Mouse (Mus musculus): Measurements from ENCODE around the gene Cfl1. TPM values are rescaled to one million over a fixed set of nuclear protein-coding genes. Genes with fewer than 3 reads are reported as not detected.

Cfl1 gene
- polyA plus RNA-seq (2015; fragmentation: Nextera tagmentation; extraction: Ambion mirVana) = 2,893 and 3,202 TPM in 2 replicates

GRCm38 (mm10) chr19:5490313-5490897 lies at the start of gene Cfl1:
Gene Cfl1 (plus strand): TSS chr19:5490455.

GRCm38 (mm10) chr19:5447515-5448353 lies 42.5 kb upstream of the Cfl1 start, which contains the start of gene Fosl1:
Gene Fosl1 (plus strand): TSS chr19:5447547.

GRCm38 (mm10) chr19:5457746-5458442 lies 32.4 kb upstream of the Cfl1 start, which contains the start of gene Ccdc85b:
Gene Ccdc85b (minus strand): TSS chr19:5457894.

GRCm38 (mm10) chr19:5460465-5460911 lies 29.8 kb upstream of the Cfl1 start, which contains the start of gene Fibp:
Gene Fibp (plus strand): TSS chr19:5460615.

GRCm38 (mm10) chr19:5468374-5468773 lies 21.9 kb upstream of the Cfl1 start, which contains the start of gene Ctsw:
Gene Ctsw (minus strand): TSS chr19:5468507.

GRCm38 (mm10) chr19:5473720-5474119 lies 16.5 kb upstream of the Cfl1 start, which contains the start of gene Efemp2:
Gene Efemp2 (plus strand): TSS chr19:5473954.

GRCm38 (mm10) chr19:5487768-5488550 lies 2.3 kb upstream of the Cfl1 start, which contains the start of gene Mus81:
Gene Mus81 (minus strand): TSS chr19:5488402.

GRCm38 (mm10) chr19:5503687-5504086 lies 13.4 kb downstream of the Cfl1 start, which contains the start of gene 1700020D05Rik:
Gene 1700020D05Rik (minus strand): TSS chr19:5503787.

GRCm38 (mm10) chr19:5510031-5511026 lies 20.1 kb downstream of the Cfl1 start, which contains the start of gene Snx32:
Gene Snx32 (minus strand): TSS chr19:5510538.

Other genes starting within 250 kb of the Cfl1 start
- 39.0 and 46.4 TPM in 2 replicates for gene Pacs1, start 217.3 kb upstream of the Cfl1 start, polyA plus RNA-seq (2015; fragmentation: Nextera tagmentation; extraction: Ambion mirVana)
- 285 and 310 TPM in 2 replicates for gene Sf3b2, start 195.0 kb upstream of the Cfl1 start, polyA plus RNA-seq (2015; fragmentation: Nextera tagmentation; extraction: Ambion mirVana)
- gene Gal3st3, start 192.1 kb upstream of the Cfl1 start, polyA plus RNA-seq (2015; fragmentation: Nextera tagmentation; extraction: Ambion mirVana) = 27.2 and 33.5 TPM in 2 replicates
- gene Catsper1, start 154.7 kb upstream of the Cfl1 start, polyA plus RNA-seq (2015; fragmentation: Nextera tagmentation; extraction: Ambion mirVana) = not detected in 2 replicates
- gene Cst6, start 140.9 kb upstream of the Cfl1 start, polyA plus RNA-seq (2015; fragmentation: Nextera tagmentation; extraction: Ambion mirVana) = 13.4 and 14.4 TPM in 2 replicates
- gene Eif1ad, start 123.7 kb upstream of the Cfl1 start, polyA plus RNA-seq (2015; fragmentation: Nextera tagmentation; extraction: Ambion mirVana) = 38.0 and 39.8 TPM in 2 replicates
- gene Banf1, start 123.3 kb upstream of the Cfl1 start, polyA plus RNA-seq (2015; fragmentation: Nextera tagmentation; extraction: Ambion mirVana) = 289 and 303 TPM in 2 replicates
- 51.9 and 57.3 TPM in 2 replicates for gene Sart1, start 101.8 kb upstream of the Cfl1 start, polyA plus RNA-seq (2015; fragmentation: Nextera tagmentation; extraction: Ambion mirVana)
- gene Tsga10ip, start 87.9 kb upstream of the Cfl1 start, polyA plus RNA-seq (2015; fragmentation: Nextera tagmentation; extraction: Ambion mirVana) = not detected in 2 replicates
- 343 and 347 TPM in 2 replicates for gene Drap1, start 65.5 kb upstream of the Cfl1 start, polyA plus RNA-seq (2015; fragmentation: Nextera tagmentation; extraction: Ambion mirVana)
- gene AI837181, start 65.3 kb upstream of the Cfl1 start, polyA plus RNA-seq (2015; fragmentation: Nextera tagmentation; extraction: Ambion mirVana) = 89.6 and 104 TPM in 2 replicates
- gene Fosl1, start 42.9 kb upstream of the Cfl1 start, polyA plus RNA-seq (2015; fragmentation: Nextera tagmentation; extraction: Ambion mirVana) = not detected in 2 replicates
- gene Ccdc85b, start 32.6 kb upstream of the Cfl1 start, polyA plus RNA-seq (2015; fragmentation: Nextera tagmentation; extraction: Ambion mirVana) = 21.3 and 22.9 TPM in 2 replicates
- gene Fibp, start 29.8 kb upstream of the Cfl1 start, polyA plus RNA-seq (2015; fragmentation: Nextera tagmentation; extraction: Ambion mirVana) = 161 and 163 TPM in 2 replicates
- 1.4 and 2.2 TPM in 2 replicates for gene Ctsw, start 21.9 kb upstream of the Cfl1 start, polyA plus RNA-seq (2015; fragmentation: Nextera tagmentation; extraction: Ambion mirVana)
- 44.4 and 50.1 TPM in 2 replicates for gene Efemp2, start 16.5 kb upstream of the Cfl1 start, polyA plus RNA-seq (2015; fragmentation: Nextera tagmentation; extraction: Ambion mirVana)
- gene Mus81, start 2.1 kb upstream of the Cfl1 start, polyA plus RNA-seq (2015; fragmentation: Nextera tagmentation; extraction: Ambion mirVana) = 33.8 and 43.8 TPM in 2 replicates
- gene 1700020D05Rik, start 13.3 kb downstream of the Cfl1 start, polyA plus RNA-seq (2015; fragmentation: Nextera tagmentation; extraction: Ambion mirVana) = not detected in 2 replicates
- gene Snx32, start 20.1 kb downstream of the Cfl1 start, polyA plus RNA-seq (2015; fragmentation: Nextera tagmentation; extraction: Ambion mirVana) = 74.9 and 90.0 TPM in 2 replicates
- 0.25 TPM in 1 of 2 replicates, not detected in the other for gene Ovol1, start 70.2 kb downstream of the Cfl1 start, polyA plus RNA-seq (2015; fragmentation: Nextera tagmentation; extraction: Ambion mirVana)
- 3.7 and 3.8 TPM in 2 replicates for gene Ap5b1, start 77.6 kb downstream of the Cfl1 start, polyA plus RNA-seq (2015; fragmentation: Nextera tagmentation; extraction: Ambion mirVana)
- 67.3 and 75.0 TPM in 2 replicates for gene Rnaseh2c, start 111.4 kb downstream of the Cfl1 start, polyA plus RNA-seq (2015; fragmentation: Nextera tagmentation; extraction: Ambion mirVana)
- 61.9 and 70.5 TPM in 2 replicates for gene Kat5, start 119.8 kb downstream of the Cfl1 start, polyA plus RNA-seq (2015; fragmentation: Nextera tagmentation; extraction: Ambion mirVana)
- 27.0 and 30.9 TPM in 2 replicates for gene Rela, start 147.0 kb downstream of the Cfl1 start, polyA plus RNA-seq (2015; fragmentation: Nextera tagmentation; extraction: Ambion mirVana)
- 22.6 and 22.9 TPM in 2 replicates for gene Sipa1, start 173.3 kb downstream of the Cfl1 start, polyA plus RNA-seq (2015; fragmentation: Nextera tagmentation; extraction: Ambion mirVana)
- 10.7 and 12.0 TPM in 2 replicates for gene Map3k11, start 198.3 kb downstream of the Cfl1 start, polyA plus RNA-seq (2015; fragmentation: Nextera tagmentation; extraction: Ambion mirVana)
- gene Pcnx3, start 198.5 kb downstream of the Cfl1 start, polyA plus RNA-seq (2015; fragmentation: Nextera tagmentation; extraction: Ambion mirVana) = 16.5 and 22.2 TPM in 2 replicates
- 0.25 and 0.53 TPM in 2 replicates for gene Kcnk7, start 213.9 kb downstream of the Cfl1 start, polyA plus RNA-seq (2015; fragmentation: Nextera tagmentation; extraction: Ambion mirVana)
- 39.6 and 46.6 TPM in 2 replicates for gene Ehbp1l1, start 235.9 kb downstream of the Cfl1 start, polyA plus RNA-seq (2015; fragmentation: Nextera tagmentation; extraction: Ambion mirVana)
- 111 and 124 TPM in 2 replicates for gene Fam89b, start 239.2 kb downstream of the Cfl1 start, polyA plus RNA-seq (2015; fragmentation: Nextera tagmentation; extraction: Ambion mirVana)